ENCODE assay signal across 8 mouse cellular contexts in the genomic region with DNA sequence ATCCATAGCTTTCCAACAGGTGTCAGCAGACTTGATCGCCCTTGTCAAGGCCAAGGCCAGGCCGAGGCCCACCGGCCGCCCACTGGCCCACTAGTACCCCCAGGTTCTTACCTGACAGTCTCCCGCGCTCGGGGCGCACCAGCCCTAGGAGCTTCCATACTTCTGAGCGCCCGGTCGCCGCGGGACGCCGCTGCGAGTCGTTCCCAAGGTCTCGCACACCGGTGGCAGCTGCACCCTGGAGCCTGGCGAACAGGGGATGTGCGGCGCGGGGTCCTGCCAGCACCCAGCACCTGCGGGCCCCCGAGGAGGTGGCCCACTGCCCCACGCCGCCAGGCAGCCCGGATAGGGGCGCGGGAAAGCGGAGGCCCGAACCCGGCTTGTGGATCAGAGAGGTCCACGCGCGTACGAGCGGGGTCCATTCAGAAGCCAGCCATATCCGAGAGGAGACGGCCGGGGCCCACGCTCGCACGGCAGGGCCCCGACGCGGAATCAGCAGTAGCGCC. TPM values are rescaled to one million over a fixed set of nuclear protein-coding genes. Genes with fewer than 3 reads are reported as not detected.
A peak's percentile ranks its signal among the peaks of the same experiment; 100 is the strongest.
DNase-seq lines count a peak whose midpoint lies in the region; ATAC-seq and TF ChIP-seq lines count a peak whose summit lies in the region.

No protein-coding gene starts in this region.

- peaks cover 64% of the 10 kb centered on the region for H3K4me1 ChIP-seq in erythroblast, embryonic 14.5 days (ENCODE audit: control insufficient read depth)

- no peak for TF ChIP-seq POLR2A in myocyte (IDR thresholded peaks at IDR 0.05; ENCODE audit: insufficient read length, low read depth)

- H3K4me2 ChIP-seq in myocyte (ENCODE audit: low read depth), result peak overlapping the region; percentile 69

- DNase-seq in 3134 (ENCODE audit: extremely low read depth, insufficient read length, low spot score), result peak; percentile 62
- DNase-seq in brain, adult 2 months (ENCODE audit: low read depth, low spot score), result peak; percentile 18
- peak; percentile 21 to 27 for DNase-seq in gastrocnemius, postnatal 4 days (ENCODE audit: low spot score in 2 of 2)
- peak; percentile 31 for DNase-seq in left cerebral cortex, postnatal 4 days
- DNase-seq in thymus, postnatal 10 days (ENCODE audit: low spot score in 2 of 2), result peak; percentile 8 to 23

- peak overlapping the region; percentile 74 for H3K4me3 ChIP-seq in erythroblast, embryonic 14.5 days (replicated peaks)
- peak overlapping the region; percentile 39 for H3K4me3 ChIP-seq in myocyte

- H3ac ChIP-seq in myocyte (ENCODE audit: control insufficient read depth, insufficient read length), result peak overlapping the region; percentile 51

- no peaks in the 10 kb centered on the region for H3K79me2 ChIP-seq in myocyte (ENCODE audit: control insufficient read depth, insufficient read depth)

- peaks cover 80% of the 10 kb centered on the region for H3K36me3 ChIP-seq in erythroblast, embryonic 14.5 days (ENCODE audit: control insufficient read depth)
- H3K36me3 ChIP-seq in myocyte (ENCODE audit: control insufficient read depth, insufficient read depth), result no peaks in the 10 kb centered on the region

- intact Hi-C loops in left cerebral cortex, postnatal 4 days (cut with DNase I), result no loop called here

- H3K27me3 ChIP-seq in erythroblast, embryonic 14.5 days (ENCODE audit: control insufficient read depth), result no peaks in the 10 kb centered on the region
- H3K27me3 ChIP-seq in myocyte (ENCODE audit: control insufficient read depth, insufficient read depth, insufficient read length), result no peaks in the 10 kb centered on the region

- no peak for ATAC-seq in erythroblast, adult 5-6 weeks (replicated peaks; ENCODE audit: low FRiP score, poor library complexity, severe bottlenecking)

- H3K9me3 ChIP-seq in erythroblast, embryonic 14.5 days (ENCODE audit: control insufficient read depth, low read length), result no peaks in the 10 kb centered on the region

TF ChIP-seq in myocyte, 11 proteins besides CTCF, POLR2A, EP300 and RAD21:
- TF ChIP-seq USF1 (IDR thresholded peaks at IDR 0.05; ENCODE audit: low read depth) (no peak), SRF (IDR thresholded peaks at IDR 0.05; ENCODE audit: control insufficient read depth, insufficient read length, low read depth) (no peak), POLR2AphosphoS2 (IDR thresholded peaks at IDR 0.05; ENCODE audit: insufficient read length, low read depth) (no peak), CEBPB (IDR thresholded peaks at IDR 0.05; ENCODE audit: insufficient read depth, poor library complexity, severe bottlenecking) (no peak), MYOD1 (IDR thresholded peaks at IDR 0.05; ENCODE audit: control insufficient read depth in 1 of 3, insufficient read length in 2 of 3, low read depth in 2 of 3) (peak in 1 of 3 experiments; percentile 13), MYOG (IDR thresholded peaks at IDR 0.05; ENCODE audit: control insufficient read depth in 1 of 3, insufficient read depth in 1 of 3, insufficient read length in 2 of 3, low read depth in 2 of 3) (peak in 2 of 3 experiments; percentile 18 to 27), REST (IDR thresholded peaks at IDR 0.05; ENCODE audit: insufficient read depth, insufficient read length) (no peak), MAX (IDR thresholded peaks at IDR 0.05; ENCODE audit: low read depth) (no peak), TCF12 (IDR thresholded peaks at IDR 0.05; ENCODE audit: insufficient read depth, poor library complexity, severe bottlenecking) (no peak)

RNA-seq across cellular contexts. Expression of a gene that starts 0.6 kb away (rescaled TPM):
- 12.9 and 15.2 TPM in 2 replicates for polyA plus RNA-seq in erythroblast, embryonic 14.5 days (2012)
- 323 and 353 TPM in 2 replicates for total RNA-seq in erythroblast, adult 5-6 weeks (2015; ENCODE audit: low replicate concordance)
- total RNA-seq in erythroblast, adult 5-6 weeks (2017; ENCODE audit: low replicate concordance), result 448 and 511 TPM in 2 replicates
- 10 to 100 TPM; 14.0 to 15.5 TPM for total RNA-seq in gastrocnemius, postnatal 4 days (2021)
- total RNA-seq in left cerebral cortex, postnatal 4 days (2021), result 10 to 100 TPM; 22.7 to 23.0 TPM
- polyA plus RNA-seq in myocyte (2012; fragmentation: generic; extraction: Trizol), result 11.0 TPM

RNA-seq across cellular contexts. Expression of a gene that starts 33.3 kb away (rescaled TPM):
- polyA plus RNA-seq in erythroblast, embryonic 14.5 days (2012), result 0.49 and 0.92 TPM in 2 replicates
- 40.0 and 44.9 TPM in 2 replicates for total RNA-seq in erythroblast, adult 5-6 weeks (2015; ENCODE audit: low replicate concordance)
- total RNA-seq in erythroblast, adult 5-6 weeks (2017; ENCODE audit: low replicate concordance), result 69.3 and 79.0 TPM in 2 replicates
- 10 to 100 TPM; 17.1 to 19.7 TPM for total RNA-seq in gastrocnemius, postnatal 4 days (2021)
- total RNA-seq in left cerebral cortex, postnatal 4 days (2021), result 10 to 100 TPM; 27.6 to 28.9 TPM
- polyA plus RNA-seq in myocyte (2012; fragmentation: generic; extraction: Trizol), result 11.7 TPM

RNA-seq across cellular contexts. Expression of a gene that starts 38.9 kb away (rescaled TPM):
- polyA plus RNA-seq in erythroblast, embryonic 14.5 days (2012), result 1.8 TPM in 2 replicates
- total RNA-seq in erythroblast, adult 5-6 weeks (2015; ENCODE audit: low replicate concordance), result 17.6 and 18.6 TPM in 2 replicates
- 16.5 and 24.8 TPM in 2 replicates for total RNA-seq in erythroblast, adult 5-6 weeks (2017; ENCODE audit: low replicate concordance)
- 10 to 100 TPM; 17.5 to 21.9 TPM for total RNA-seq in gastrocnemius, postnatal 4 days (2021)
- 10 to 100 TPM; 27.8 to 29.4 TPM for total RNA-seq in left cerebral cortex, postnatal 4 days (2021)
- 16.0 TPM for polyA plus RNA-seq in myocyte (2012; fragmentation: generic; extraction: Trizol)

RNA-seq across cellular contexts. Expression of a gene that starts 39.0 kb away (rescaled TPM):
- 0.09 and 0.17 TPM in 2 replicates for polyA plus RNA-seq in erythroblast, embryonic 14.5 days (2012)
- 4.6 and 9.4 TPM in 2 replicates for total RNA-seq in erythroblast, adult 5-6 weeks (2015; ENCODE audit: low replicate concordance)
- 4.6 and 5.0 TPM in 2 replicates for total RNA-seq in erythroblast, adult 5-6 weeks (2017; ENCODE audit: low replicate concordance)
- 10 to 100 TPM in 1 of 2 experiments, 1 to 10 TPM in 1; 9.8 to 10.5 TPM for total RNA-seq in gastrocnemius, postnatal 4 days (2021)
- total RNA-seq in left cerebral cortex, postnatal 4 days (2021), result 10 to 100 TPM; 14.9 to 16.2 TPM
- polyA plus RNA-seq in myocyte (2012; fragmentation: generic; extraction: Trizol), result 5.6 TPM

Comparison
In these comparisons a context has a peak if more than half of its experiments do, and no peak if none do; other contexts are left out.
1. RNA of a gene that starts 0.6 kb away (total RNA-seq): 323 to 511 TPM in erythroblast, adult 5-6 weeks; 22.7 to 23.0 TPM in left cerebral cortex, postnatal 4 days and 14.0 to 15.5 TPM in gastrocnemius, postnatal 4 days; every median in the first group is over 10 times any median in the second.
2. Peak in every context shown above with its lines, with median percentiles within 50 percentile points of each other: DNase-seq.